Mouse (Mus musculus): ENCODE results near the gene Dnah14.

GRCm38 (mm10) chr1:181640383-181640782 is 64.0 kb downstream of the Dnah14 start:
- no peak for TF ChIP-seq CTCF (IDR thresholded peaks at IDR 0.05; ENCODE audit: borderline replicate concordance, extremely low read depth, insufficient read depth, insufficient read length)
- no peak for TF ChIP-seq POLR2A (IDR thresholded peaks at IDR 0.05; ENCODE audit: borderline replicate concordance, extremely low read depth, insufficient read depth, insufficient read length, poor library complexity, severe bottlenecking)
